Mouse (Mus musculus): ENCODE measurements around the gene Ift20.
"Not testable (repeated sequence)": the region's sequence is repeated elsewhere in the genome, so short reads cannot be mapped to it uniquely, and the experiment has no call there.

Gene Ift20

DNA sequence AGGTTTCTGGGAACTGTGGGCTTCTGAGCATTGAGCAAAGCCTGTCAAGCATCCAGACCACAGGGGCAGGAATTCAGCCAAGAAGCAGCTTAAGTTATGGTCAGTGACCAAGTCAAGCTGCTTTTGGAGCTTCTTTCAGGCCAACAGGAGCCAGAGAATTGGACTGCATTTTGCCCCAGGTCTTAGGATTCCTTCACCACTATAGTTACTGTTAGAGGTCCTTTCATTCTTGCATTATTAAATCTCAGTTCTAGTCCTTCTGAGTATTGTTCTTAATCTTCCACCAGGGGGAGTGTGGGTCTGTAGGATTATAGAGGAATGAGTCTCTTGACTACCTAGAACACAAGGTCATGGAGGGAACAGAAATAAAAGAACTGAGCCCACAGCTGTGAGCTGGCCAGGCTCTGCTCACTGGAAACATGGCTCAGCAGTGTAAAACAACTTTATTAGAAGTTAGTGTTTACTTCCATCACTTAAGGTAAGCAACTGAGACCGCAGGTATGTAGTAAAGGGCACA is 13.6 kb upstream of the Ift20 start:
- DNase-seq (ENCODE audit: low read depth, low spot score), result no peak

DNA sequence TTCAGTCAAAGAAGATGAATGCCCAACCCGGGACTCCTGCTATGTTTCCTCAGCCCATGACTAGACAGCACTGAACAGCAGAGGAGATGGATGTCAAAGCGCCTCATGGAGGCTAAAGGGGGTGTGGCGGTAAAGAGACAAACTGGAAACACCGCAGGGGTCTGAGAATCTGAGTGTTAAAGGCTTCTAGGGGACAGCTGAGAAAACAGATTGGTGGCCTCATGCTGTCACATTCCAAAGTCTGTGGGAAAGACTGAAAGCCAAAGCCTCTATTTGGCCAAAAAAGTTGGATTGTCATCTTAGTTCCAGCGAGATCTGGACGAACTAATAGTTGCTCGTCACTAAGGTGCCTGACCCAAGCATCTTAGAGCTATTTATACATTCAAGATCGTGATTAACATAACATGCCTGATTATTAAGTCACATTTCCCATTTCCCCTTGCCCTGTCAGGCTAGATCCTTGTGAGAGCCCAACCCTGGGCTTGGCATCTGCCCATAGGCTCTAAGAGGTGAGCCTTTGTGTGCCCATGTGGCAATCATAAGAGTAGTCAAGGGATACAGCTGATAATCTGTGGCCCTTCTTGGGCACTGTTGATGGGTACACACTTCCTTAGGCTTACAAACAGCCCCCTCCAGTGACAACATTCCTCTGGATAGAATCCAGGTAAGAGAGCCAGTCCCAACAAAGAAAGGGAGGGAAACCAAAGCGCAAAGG is 12.8 kb upstream of the Ift20 start:
- DNase-seq (ENCODE audit: low read depth, low spot score), result no peak

DNA sequence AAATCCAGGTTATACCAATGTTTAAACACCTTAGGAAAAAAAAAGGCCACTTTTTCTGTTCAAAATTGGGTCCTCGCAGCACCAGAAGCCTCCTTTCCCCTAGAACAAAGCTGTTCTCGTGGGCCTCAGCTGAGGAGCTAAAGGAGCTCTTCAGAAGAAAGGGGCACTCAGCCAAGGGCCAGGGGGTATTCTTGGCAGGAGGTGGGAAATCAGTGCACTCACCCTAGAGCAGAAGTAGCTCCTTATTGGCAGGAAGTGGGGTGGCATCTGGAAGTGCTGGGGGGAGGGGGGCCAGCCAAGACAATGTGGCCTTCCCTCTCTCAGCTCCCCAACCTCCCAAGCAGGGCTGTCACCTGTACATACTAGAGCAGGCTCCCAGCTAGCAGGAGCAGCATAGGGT is 11.3 kb upstream of the Ift20 start:
- DNase-seq (ENCODE audit: low read depth, low spot score), result no peak

DNA sequence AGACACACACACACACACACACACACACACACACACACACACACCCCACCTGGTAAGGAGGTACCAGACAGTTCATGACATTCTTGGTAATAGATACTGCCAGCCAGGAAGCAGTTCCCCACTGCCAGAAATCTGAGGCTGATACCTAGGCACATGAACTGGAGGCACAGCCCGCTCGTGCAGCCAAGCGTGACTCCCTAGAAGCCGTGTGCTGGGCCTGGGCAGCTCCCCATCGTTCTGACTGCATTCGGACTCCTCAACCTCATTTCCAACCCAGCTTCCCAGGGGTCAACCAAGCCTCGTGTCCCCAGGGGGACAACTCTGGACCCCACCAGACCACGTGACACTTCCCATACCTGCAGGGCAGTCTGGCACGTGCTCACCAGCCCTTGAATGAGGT is 7.4 kb upstream of the Ift20 start:
- no peak for DNase-seq (ENCODE audit: low read depth, low spot score)

DNA sequence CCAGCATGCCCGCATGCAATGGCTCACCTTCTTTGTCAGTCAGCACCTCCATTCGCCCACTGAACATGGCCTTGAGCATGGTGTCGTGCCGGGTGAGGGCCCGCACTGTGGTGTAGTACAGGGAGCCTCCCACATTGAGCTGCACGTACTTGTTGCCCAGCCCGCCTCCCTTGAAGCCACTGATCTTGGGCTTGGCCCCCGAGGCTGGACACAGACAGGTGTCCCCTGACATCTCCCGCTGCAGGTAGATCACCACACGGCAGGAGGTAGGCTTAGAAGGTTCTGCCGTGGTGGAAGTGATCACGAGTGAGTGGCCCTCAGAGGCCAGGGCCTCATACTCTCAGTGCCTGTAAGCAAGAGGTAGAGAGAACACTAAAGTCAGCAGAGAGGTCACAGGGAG is 6.2 kb upstream of the Ift20 start:
- no peak for DNase-seq (ENCODE audit: low read depth, low spot score)

DNA sequence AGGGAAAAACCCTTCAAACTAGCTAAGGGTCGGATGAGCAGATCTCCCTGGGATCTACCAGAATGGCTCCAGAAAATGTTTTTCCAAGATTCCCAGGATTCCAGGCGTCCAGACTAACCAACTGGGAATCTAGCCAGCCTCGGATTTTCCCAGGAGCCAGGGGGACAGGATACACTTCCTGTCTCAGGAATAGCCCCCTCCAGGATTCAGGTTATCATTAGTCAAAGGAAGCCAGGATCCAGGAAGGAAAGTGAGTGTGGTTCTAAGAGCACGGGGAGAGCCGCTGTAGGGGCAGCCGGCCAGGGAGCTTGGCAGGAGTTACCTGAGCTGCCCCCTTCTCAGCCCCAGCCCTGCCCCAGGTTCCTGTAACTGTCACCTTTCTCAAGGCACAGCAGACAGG is 5.1 kb upstream of the Ift20 start:
- DNase-seq (ENCODE audit: low read depth, low spot score), result no peak

DNA sequence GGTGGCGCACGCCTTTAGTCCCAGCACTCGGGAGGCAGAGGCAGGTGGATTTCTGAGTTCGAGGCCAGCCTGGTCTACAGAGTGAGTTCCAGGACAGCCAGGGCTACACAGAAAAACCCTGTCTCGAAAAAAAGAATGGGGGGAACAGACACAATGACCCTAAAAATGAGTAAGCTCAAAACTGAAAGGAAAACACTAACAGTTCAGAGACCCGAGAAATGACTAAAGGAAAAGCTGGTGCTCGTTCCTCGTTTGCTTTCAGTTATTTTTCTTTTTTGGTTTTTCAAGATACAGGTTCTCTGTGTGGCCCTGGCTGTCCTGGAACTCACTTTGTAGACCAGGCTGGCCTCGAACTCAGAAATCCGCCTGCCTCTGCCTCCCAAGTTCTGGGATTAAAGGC is 4.6 kb upstream of the Ift20 start:
- not testable (repeated sequence) for DNase-seq (ENCODE audit: low read depth, low spot score)

DNA sequence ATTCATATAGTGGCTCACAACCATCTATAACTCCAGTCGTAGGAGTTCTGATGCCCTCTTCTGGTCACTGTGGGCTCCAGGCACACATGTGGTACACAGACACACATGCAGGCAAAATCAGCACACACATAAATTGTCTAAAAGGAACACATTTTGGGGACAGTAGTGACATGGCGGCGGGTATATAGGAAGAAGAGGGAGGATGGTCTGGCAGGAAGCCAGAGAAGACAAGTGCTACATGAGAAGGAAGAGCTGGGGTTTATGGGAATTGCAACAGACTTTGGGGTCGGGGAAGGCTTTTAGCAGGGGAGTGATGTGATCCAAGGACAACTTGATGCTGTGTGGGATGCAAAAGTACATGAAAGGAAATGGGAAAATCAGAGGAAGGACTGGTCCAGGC is 1.6 kb upstream of the Ift20 start:
- DNase-seq (ENCODE audit: low read depth, low spot score), result no peak

DNA sequence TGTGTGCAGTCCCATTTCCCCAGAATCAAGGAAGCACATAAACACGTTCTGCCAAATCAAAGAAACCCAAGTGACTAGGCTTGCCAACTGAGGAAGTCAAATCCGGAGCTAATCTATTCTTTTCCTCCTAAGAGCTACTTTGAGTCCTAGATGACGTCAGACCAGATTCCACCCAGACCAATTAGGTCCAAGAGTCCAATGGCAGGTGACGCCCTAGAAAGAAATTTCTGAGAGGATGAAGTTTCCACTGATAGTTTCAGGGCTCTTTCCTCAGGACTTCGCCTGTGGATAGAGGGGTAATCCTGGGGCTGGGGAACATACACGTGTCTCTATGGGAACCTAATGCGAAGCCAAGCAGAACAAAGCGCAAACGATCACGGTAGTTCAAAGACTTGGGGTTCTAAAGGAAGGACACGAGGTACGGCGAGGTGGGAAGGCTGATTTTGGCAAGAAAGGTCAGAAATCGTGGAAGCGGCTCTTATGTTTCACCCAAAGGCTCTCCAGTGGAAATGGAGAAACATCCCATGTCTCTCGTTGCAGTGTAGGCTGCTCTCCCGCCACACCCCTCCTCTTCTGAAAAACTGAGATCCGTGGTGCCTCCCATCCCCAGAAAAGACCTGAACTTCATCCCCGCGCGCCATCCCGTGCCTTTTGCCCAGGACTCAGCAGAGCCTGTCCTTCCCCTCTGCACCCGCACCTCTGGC is 633 bp upstream of the Ift20 start:
- DNase-seq (ENCODE audit: low read depth, low spot score), result no peak

DNA sequence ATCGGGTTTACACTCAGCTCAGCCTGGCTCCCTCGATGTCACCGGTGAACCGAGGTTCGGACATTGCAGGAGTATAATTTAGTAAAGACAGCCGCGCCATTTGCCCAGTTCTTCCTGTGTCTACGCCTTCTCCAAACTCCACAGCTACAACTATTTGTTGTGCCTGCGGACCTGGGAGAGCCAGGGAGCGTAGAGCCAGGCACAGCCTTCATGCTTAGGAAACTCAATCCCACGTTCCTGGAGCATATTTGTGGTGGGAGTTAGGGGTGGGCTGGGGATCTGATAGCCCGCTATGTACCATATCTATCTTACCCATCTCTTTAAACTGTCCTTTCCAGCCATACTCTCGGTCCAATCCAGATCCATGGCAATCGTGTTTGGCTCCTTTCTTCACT is 526 bp downstream of the Ift20 start:
- no peak for DNase-seq (ENCODE audit: low read depth, low spot score)

DNA sequence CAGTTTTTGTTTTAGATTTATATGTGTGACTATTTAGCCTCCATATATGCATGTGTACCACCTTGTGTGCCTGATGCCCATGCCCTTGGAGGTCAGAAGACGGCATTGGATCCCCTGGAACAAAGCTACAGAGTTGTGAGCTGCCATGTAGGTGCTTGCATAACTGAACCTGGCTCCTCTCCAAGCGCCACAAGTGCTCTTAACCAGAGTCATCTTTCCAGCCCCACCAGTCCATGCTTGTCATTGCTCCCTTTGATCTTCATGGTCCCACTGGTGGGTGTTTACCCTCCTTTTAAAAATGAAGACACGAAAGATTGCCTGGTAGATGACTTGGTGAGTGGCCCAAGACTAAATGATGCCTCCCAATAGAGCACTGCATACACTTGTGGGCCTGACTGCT is 4.2 kb downstream of the Ift20 start:
- no peak for DNase-seq (ENCODE audit: low read depth, low spot score)

DNA sequence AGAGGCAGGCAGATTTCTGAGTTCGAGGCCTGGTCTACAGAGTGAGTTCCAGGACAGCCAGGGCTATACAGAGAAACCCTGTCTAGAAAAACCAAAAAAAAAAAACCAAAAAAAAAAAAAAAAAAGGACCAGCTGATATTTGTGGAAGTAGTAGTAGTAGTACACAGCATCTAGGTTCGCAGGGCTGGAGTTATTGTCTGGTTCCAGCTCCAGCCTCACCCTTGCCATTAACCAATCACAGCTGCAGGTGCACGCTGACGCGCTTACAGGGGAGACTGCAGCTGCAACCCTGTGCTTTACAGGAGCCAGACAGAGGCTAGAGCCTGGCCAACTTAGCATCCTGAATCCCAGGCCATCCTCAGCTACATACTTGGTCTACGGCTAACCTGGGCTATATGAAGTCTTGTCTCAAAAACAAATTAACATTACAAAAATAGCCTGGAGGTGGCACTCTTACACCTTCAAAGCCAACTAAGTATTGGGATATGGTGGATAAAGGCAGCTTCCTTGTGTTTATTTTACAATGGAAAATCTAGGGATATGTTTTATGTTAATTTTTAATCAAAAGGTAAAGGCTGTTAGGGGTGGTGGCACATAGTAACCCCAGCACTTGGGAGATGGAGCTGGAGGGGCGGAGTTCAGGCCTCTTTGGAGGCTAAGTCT is 8.4 kb downstream of the Ift20 start:
- no peak for DNase-seq (ENCODE audit: low read depth, low spot score)

DNA sequence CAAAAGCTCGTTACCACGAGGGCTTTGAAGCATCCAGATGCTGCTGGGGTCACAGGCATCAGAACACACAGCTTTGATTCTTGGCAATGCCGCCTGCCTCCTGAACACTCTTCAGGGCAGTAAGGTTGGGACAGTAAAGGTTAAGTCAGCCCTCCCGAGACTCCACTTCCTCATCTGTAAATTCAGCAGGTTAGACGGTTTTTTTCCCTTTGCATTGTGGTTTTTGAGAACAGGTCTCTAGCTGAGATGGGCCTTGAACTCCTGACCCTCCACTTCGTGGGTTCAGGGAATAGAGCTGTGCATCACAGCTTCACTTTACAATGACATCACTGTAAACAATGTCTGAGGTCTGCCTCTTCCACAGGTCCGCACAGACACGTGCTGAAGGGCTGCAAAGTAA is 9.0 kb downstream of the Ift20 start:
- DNase-seq (ENCODE audit: low read depth, low spot score), result no peak

DNA sequence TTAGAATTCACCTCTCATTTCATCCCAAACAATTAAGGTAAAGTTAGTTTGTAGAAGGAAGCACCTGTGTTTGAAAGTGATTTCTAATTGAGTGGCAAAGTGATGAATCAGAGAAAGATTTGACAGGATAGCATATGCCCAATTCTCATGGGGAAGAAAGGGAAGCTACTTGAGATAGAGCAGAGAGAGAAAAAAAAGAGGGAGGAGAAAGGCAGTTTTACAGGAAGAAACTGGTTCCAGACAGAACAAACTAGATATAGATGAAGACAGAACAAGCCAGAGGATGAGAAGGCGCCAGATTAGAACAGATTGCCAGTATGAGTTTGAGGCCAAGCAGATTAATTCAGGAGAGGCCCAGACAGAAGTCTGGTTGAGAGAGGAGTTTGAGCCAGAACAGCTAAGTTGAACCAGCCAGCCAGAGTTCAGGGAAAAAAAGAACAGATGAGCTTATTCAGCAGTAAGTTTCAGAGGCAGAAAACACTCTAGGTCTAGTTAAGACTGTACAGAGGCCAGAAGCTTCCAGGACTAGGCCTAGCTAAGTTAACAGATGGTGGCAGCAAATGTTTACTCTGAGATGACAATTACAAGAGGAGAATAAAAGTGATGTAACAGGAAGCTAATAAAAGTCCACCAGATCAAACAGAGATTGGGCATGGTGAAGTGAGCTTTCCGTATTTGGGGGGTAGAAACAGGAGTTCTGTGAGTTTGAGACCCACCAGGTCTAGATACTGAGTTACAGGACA is 11.7 kb downstream of the Ift20 start:
- DNase-seq (ENCODE audit: low read depth, low spot score), result no peak

DNA sequence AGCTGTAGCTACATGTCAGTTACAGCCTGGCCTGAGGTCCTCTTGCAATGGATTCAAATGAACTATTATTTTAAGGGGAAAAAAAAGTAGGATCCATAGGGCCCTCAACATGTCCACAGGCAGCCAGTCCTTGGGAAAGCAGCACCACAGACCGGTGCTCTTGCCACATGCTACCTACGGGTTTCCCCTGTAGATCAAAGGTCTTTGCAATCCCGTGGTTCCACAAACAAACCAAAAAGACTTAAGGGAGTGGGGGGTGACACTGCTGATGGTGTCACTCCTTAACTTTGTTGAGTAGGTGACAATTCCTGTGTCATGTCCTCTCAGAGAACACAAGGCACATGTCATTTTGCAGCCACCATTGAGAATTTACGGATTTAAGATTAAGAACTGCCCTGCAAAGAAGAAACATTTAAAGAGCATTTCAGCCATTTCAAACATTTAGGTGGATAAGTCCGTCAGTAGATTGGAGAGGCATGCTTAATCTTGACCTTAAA is 13.4 kb downstream of the Ift20 start:
- DNase-seq (ENCODE audit: low read depth, low spot score), result no peak

DNA sequence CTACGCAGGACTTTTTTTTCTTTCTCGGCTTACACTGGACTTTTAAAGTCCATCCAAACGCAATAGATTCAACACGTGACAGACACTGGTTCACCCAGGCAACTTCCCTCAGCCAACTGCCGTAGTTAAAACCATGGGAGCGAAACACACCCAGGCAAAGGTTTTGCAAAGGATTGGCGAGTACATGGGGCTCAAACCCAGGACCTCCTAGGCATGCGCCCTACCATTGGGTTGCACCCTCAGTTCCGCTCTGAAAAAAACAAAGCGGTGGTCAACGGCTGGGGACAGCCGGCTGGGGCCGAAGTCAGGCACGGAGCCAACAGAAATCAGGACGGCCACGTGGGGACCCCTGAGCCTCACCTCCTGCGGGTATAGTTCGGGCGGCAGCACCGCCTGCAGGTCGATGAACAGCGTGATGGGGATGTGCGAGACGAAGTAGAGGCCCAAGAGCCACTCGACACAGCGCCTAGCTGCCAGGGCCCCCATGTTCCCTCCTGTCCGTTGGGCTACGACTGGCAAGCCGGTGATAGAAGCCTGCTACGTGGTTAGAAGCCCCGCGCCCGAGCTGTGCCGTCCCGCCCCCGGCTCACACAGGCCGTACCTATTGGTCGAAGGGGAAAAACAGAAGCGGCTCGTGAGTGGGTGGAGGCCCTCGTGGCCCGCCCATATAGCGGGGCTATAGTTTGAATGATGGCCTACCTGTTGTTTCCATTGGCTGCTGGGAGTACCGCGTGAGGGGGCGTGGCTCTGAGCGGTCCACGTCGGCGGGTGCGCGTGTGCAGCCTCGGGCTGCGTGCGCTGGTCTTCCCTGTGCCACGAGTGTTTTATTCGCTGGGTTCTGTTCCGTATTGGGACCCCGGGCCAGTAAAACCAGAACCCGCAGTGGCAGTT is 14.3 kb downstream of the Ift20 start, which contains the start of gene Tmem97:
Gene Tmem97 (minus strand): TSS at position 610 of the 891 bp plus-strand sequence.
- DNase-seq (ENCODE audit: low read depth, low spot score), result peak; percentile 91

DNA sequence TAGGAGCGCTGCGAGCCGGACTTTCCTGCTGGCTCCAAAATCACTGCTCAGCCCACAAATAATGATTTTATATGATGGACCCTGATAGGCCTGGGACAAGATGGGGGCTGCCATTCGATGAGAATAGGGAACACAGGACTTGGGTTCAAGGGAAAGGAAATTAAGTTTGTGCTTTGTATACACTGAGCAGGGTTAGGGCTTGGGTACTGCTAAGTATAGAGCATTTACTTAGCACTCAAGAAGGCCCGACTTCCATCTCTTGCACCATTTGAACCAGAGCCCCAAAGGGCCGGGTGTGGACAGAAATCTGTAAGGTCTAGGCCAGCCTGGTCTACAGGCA is 14.9 kb downstream of the Ift20 start:
- DNase-seq (ENCODE audit: low read depth, low spot score), result no peak

DNA sequence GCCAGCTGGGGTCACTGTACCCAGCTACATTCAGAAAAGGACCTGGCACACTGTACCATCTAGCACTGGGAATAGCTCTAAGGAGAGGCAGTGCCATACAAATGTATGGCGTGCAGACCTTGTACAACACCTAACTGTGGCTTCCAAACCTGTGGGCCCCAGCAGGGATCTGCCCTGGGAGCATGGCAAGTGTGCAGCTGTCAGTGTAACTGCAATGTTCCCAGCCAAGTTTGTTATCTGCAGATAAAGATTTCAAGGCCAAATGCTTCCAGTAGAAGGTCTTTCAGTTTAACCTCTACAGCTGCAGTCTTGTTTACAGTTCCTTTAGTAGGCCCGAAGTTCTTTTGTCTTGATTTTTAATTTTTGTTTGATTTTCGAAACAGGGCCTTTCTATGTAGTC is 19.5 kb downstream of the Ift20 start:
- DNase-seq (ENCODE audit: low read depth, low spot score), result no peak

DNA sequence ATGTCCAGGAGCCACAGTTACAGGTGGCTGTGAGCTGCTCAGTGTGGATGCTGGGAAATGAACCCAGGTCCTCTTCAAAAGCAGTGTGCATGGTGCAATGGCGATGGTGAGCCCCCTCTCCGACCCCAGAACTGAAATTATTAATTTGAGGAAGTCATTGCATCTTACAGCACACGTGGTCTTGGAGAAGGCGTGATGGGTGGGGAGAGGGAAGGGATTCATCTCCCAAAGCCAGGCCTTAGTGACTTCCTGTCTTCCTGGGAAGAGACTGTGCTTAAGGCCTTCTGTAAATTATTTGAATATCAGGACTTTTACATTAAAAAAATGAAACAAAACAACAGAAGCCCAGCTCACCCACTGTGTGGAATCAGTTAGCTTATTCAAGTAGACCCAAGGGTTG is 19.9 kb downstream of the Ift20 start:
- DNase-seq (ENCODE audit: low read depth, low spot score), result no peak

DNA sequence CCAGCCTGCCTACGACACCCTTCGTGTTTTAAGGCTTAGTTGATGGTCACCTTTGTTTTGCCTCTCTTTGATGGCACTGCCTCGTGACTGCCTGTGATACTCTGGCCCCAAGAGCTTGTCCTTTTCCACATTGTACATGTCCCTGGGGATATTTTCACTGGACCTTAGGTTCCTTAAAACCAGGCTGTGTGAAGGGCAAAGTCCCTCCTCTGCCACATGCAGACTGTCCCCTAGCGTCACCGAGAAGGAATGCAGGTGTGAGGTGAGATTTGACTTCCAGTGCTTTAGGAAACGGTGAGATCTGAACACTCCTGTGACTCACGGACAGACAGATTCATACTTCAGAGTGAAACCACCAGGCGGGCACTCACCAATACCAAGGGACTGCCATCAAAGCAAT is 21.1 kb downstream of the Ift20 start:
- DNase-seq (ENCODE audit: low read depth, low spot score), result no peak

DNA sequence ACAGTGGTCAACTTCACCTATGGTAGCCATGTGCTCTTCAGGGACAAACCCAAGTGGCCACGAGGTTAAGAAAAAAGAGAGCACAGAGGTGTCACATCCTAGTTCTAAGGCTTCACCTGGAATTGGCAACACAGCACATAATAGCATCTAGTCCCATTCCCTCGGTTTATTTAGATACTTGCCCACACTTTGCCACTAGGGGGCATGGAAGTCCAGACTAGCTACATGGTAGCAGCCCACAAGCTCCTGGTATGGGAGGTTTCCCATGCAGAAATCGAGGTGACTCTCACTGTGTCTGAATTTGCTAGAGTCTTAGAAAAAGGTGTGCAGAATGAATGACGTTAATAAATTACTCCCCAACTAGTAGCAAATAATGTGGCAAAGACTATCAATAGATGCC is 24.3 kb downstream of the Ift20 start:
- DNase-seq (ENCODE audit: low read depth, low spot score), result peak; percentile 53

Data from embryo, embryonic 11.5 days (tissue).